Comparison of ENCODE assay signal across 23 mouse cellular contexts in genomic region chr6:92235036-92235435, GRCm38 (mm10). TPM values are rescaled to one million over a fixed set of nuclear protein-coding genes. Genes with fewer than 3 reads are reported as not detected.
DNase-seq lines count a peak whose midpoint lies in the region; TF ChIP-seq lines count a peak whose summit lies in the region.
"Had no signal": no experiment of that assay in that cellular context is flagged by ENCODE, and none has a peak within 500 bp of the region (broad histone marks: within the 10 kb centered on the region; RNA-seq: fewer than 3 reads in every experiment).

No protein-coding gene starts in this region.

- peak; percentile 61 to 70 for DNase-seq in cerebellum, postnatal 10 days
- no peak for DNase-seq in cerebellum, adult 11-12 months
- DNase-seq in left cerebral cortex, postnatal 4 days = peak; percentile 22
- DNase-seq in left cerebral cortex, adult 8-10 months (ENCODE audit: low spot score in 2 of 2) = no peak
- peak; percentile 31 for DNase-seq in brain, embryonic 14.5 days (ENCODE audit: low read depth)
- DNase-seq in thymus, postnatal 25 days = no peak
- DNase-seq: adrenal gland, adult 8-10 months; adrenal gland, postnatal 36 days; B cell, adult 2 months; cerebellum, adult 11 months; cerebellum, adult 8-10 months; cerebellum, postnatal 25 days; embryo, embryonic 11 days; gastrocnemius, postnatal 10 days; gastrocnemius, postnatal 36 days; heart, adult 2 months; heart, postnatal 14 days; heart, postnatal 4 days; kidney, adult 11 months had no signal

- TF ChIP-seq CTCF in brain, embryonic 14.5 days (IDR thresholded peaks at IDR 0.05; ENCODE audit: borderline replicate concordance, extremely low read depth, insufficient read depth, insufficient read length) = no peak

- TF ChIP-seq POLR2A in brain, embryonic 14.5 days (IDR thresholded peaks at IDR 0.05; ENCODE audit: borderline replicate concordance, extremely low read depth, insufficient read depth, insufficient read length, poor library complexity, severe bottlenecking) = no peak

- intact Hi-C loops in left cerebral cortex, postnatal 4 days (cut with DNase I) = no loop called here

RNA-seq across cellular contexts. Expression of gene Trh, which starts 9.4 kb away (rescaled TPM):
- 1 to 10 TPM; 2.5 to 4.3 TPM for total RNA-seq in left cerebral cortex, postnatal 4 days (2021)
- 1 to 10 TPM; 2.5 to 8.4 (median 7.8) TPM for total RNA-seq in left cerebral cortex, adult 8-10 months (2022)
- polyA plus RNA-seq in brain, embryonic 14.5 days (2012; rRNA removed) = 2.5 and 3.0 TPM in 2 replicates
- total RNA-seq: adrenal gland, adult 8-10 months; adrenal gland, postnatal 36 days; CH12.LX; G1E; gastrocnemius, adult 18-20 months; gastrocnemius, postnatal 10 days; gastrocnemius, postnatal 36 days; granulocyte monocyte progenitor cell, adult 5-6 weeks; heart, adult 2 months; heart, postnatal 14 days; heart, postnatal 4 days had no signal
- polyA plus RNA-seq: G1E; heart, adult 2 months had no signal

RNA-seq across cellular contexts. Expression of gene Rbsn, which starts 20.3 kb away (rescaled TPM):
- 10 to 100 TPM; 32.0 to 40.9 TPM for total RNA-seq in left cerebral cortex, postnatal 4 days (2021)
- 10 to 100 TPM; 38.0 to 42.8 (median 40.1) TPM for total RNA-seq in left cerebral cortex, adult 8-10 months (2022)
- polyA plus RNA-seq in brain, embryonic 14.5 days (2012; rRNA removed) = 19.5 and 25.5 TPM in 2 replicates

RNA-seq across cellular contexts. Expression of gene Mrps25, which starts 51.2 kb away (rescaled TPM):
- 10 to 100 TPM; 35.2 to 37.3 TPM for total RNA-seq in left cerebral cortex, postnatal 4 days (2021)
- total RNA-seq in left cerebral cortex, adult 8-10 months (2022) = 10 to 100 TPM; 44.6 to 59.2 (median 48.9) TPM
- 32.1 and 34.9 TPM in 2 replicates for polyA plus RNA-seq in brain, embryonic 14.5 days (2012; rRNA removed)

Comparison
In these comparisons a context has a peak if more than half of its experiments do, and no peak if none do; other contexts are left out.
1. DNase-seq: peak in cerebellum, postnatal 10 days (2 of 2), left cerebral cortex, postnatal 4 days (single experiment) and brain, embryonic 14.5 days (single experiment); none in cerebellum, adult 11-12 months (single experiment), left cerebral cortex, adult 8-10 months (0 of 2) and thymus, postnatal 25 days (single experiment).